Mouse (Mus musculus) bone marrow macrophage, adult 2 months (primary cell): ENCODE data around the gene Gnb1l. TPM values are rescaled to one million over a fixed set of nuclear protein-coding genes. Genes with fewer than 3 reads are reported as not detected.

Experiments
- H3K27ac ChIP-seq: 2 replicates; pipeline ENCODE4 v1.5.1; 2012; ENCODE audit warnings: low read depth, low read length; ENCODE audit not compliant: insufficient read depth
- H3K4me1 ChIP-seq: 2 replicates; pipeline ENCODE4 v1.6.1; 2012; ENCODE audit warnings: low read length; ENCODE audit not compliant: control insufficient read depth, insufficient read depth
- H3K4me3 ChIP-seq: 2 replicates; pipeline ENCODE4 v1.5.1; 2012; ENCODE audit warnings: mild to moderate bottlenecking, low read length, moderate library complexity; ENCODE audit not compliant: insufficient read depth
- CTCF ChIP-seq: IDR thresholded peaks from 2 replicates; pipeline ENCODE4 v1.5.1; 2012; ENCODE audit warnings: low read depth, mild to moderate bottlenecking, low read length, moderate library complexity
- POLR2A ChIP-seq: IDR thresholded peaks from 2 replicates; pipeline ENCODE4 v1.6.1; 2012; ENCODE audit warnings: mild to moderate bottlenecking, low read depth, low read length, borderline replicate concordance
- polyA plus RNA-seq: library from polyadenylated mRNA; stranded (reverse); fragments of >200 nt; gene quantifications from 2 replicates; pipeline ENCODE4 v1.2.4, GENCODE M21; 2012; ENCODE audit not compliant: missing spikeins, insufficient read depth, insufficient read length

Gnb1l gene
- polyA plus RNA-seq, 1 experiment: 1.8 TPM

GRCm38 (mm10) chr16:18568599-18568998, 70.1 kb downstream of the Gnb1l start:
- TF ChIP-seq CTCF: no peak
- TF ChIP-seq POLR2A: no peak
- H3K4me1 ChIP-seq: no peaks in the 10 kb centered on the region
- H3K27ac ChIP-seq: no peak overlapping the region
- H3K4me3 ChIP-seq: no peak overlapping the region

- Histone ChIP-seq H3K4me3 (no peak overlapping the region), H3K27ac (no peak overlapping the region), H3K4me1 (no peaks in the 10 kb centered on the region)
- TF ChIP-seq POLR2A (no peak), CTCF (no peak)
These were observed 75.7 kb downstream of the Gnb1l start for GRCm38 (mm10) chr16:18574196-18574595.

GRCm38 (mm10) chr16:18577071-18577470, 78.6 kb downstream of the Gnb1l start:
- TF ChIP-seq POLR2A: no peak
- no peak for TF ChIP-seq CTCF
- Histone ChIP-seq H3K4me1 (no peaks in the 10 kb centered on the region), H3K4me3 (no peak overlapping the region), H3K27ac (no peak overlapping the region)

- TF ChIP-seq CTCF: no peak
- no peak overlapping the region for H3K4me3 ChIP-seq
- H3K4me1 ChIP-seq: no peaks in the 10 kb centered on the region
- no peak overlapping the region for H3K27ac ChIP-seq
These were observed 79.2 kb downstream of the Gnb1l start for GRCm38 (mm10) chr16:18577599-18578160.

- H3K27ac ChIP-seq: no peak overlapping the region
- no peaks in the 10 kb centered on the region for H3K4me1 ChIP-seq
- TF ChIP-seq CTCF (no peak), POLR2A (no peak)
- H3K4me3 ChIP-seq: no peak overlapping the region
These were observed 81.9 kb downstream of the Gnb1l start for GRCm38 (mm10) chr16:18580389-18580788.

- H3K4me1 ChIP-seq: no peaks in the 10 kb centered on the region
- peak overlapping the region; percentile 48 for H3K4me3 ChIP-seq
- no peak for TF ChIP-seq CTCF
- no peak for TF ChIP-seq POLR2A
These were observed 82.6 kb downstream of the Gnb1l start for GRCm38 (mm10) chr16:18581050-18581622.

GRCm38 (mm10) chr16:18581623-18582205, 83.2 kb downstream of the Gnb1l start:
- Histone ChIP-seq H3K4me1 (no peaks in the 10 kb centered on the region), H3K27ac (no peak overlapping the region), H3K4me3 (peak overlapping the region; percentile 48)
- TF ChIP-seq CTCF (no peak), POLR2A (no peak)

More at GRCm38 (mm10) chr16:18581050-18581622, 82.6 kb downstream of the Gnb1l start:
- H3K27ac ChIP-seq: no peak overlapping the region

GRCm38 (mm10) chr16:18582426-18583148, 84.1 kb downstream of the Gnb1l start:
- H3K27ac ChIP-seq: no peak overlapping the region
- no peak overlapping the region for H3K4me3 ChIP-seq
- H3K4me1 ChIP-seq: no peaks in the 10 kb centered on the region
- TF ChIP-seq POLR2A (no peak), CTCF (no peak)

GRCm38 (mm10) chr16:18583169-18583568, 84.7 kb downstream of the Gnb1l start:
- no peak for TF ChIP-seq CTCF
- TF ChIP-seq POLR2A: no peak
- H3K27ac ChIP-seq: no peak overlapping the region
- no peak overlapping the region for H3K4me3 ChIP-seq
- H3K4me1 ChIP-seq: no peaks in the 10 kb centered on the region

GRCm38 (mm10) chr16:18583673-18584357, 85.3 kb downstream of the Gnb1l start:
- H3K4me1 ChIP-seq: no peaks in the 10 kb centered on the region
- H3K4me3 ChIP-seq: no peak overlapping the region
- H3K27ac ChIP-seq: no peak overlapping the region
- no peak for TF ChIP-seq CTCF
- no peak for TF ChIP-seq POLR2A
